In genomic region chr5:140455466-140455865, GRCm38 (mm10) we compare ENCODE assay signal across 32 mouse cellular contexts. TPM values are rescaled to one million over a fixed set of nuclear protein-coding genes. Genes with fewer than 3 reads are reported as not detected.
DNase-seq lines count a peak whose midpoint lies in the region; ATAC-seq and TF ChIP-seq lines count a peak whose summit lies in the region.
"Had no signal": no experiment of that assay in that cellular context is flagged by ENCODE, and none has a peak within 500 bp of the region (broad histone marks: within the 10 kb centered on the region; RNA-seq: fewer than 3 reads in every experiment).

No protein-coding gene starts in this region.

- 46% methylated on average over 2 of the region's 2 CpGs for WGBS in heart, postnatal 0 days
- WGBS in midbrain, embryonic 14.5 days, result 61% methylated on average over 2 of the region's 2 CpGs
- WGBS in midbrain, embryonic 16.5 days, result 56% methylated on average over 2 of the region's 2 CpGs

- no peak overlapping the region for H3K9ac ChIP-seq in heart, postnatal 0 days (replicated peaks; ENCODE audit: low read depth, low read length)
- H3K9ac ChIP-seq in midbrain, embryonic 14.5 days (replicated peaks; ENCODE audit: low read length), result no peak overlapping the region
- no peak overlapping the region for H3K9ac ChIP-seq in midbrain, embryonic 16.5 days (ENCODE audit: low read depth, low read length)
- H3K9ac ChIP-seq: embryonic facial prominence, embryonic 12.5 days; hindbrain, embryonic 12.5 days; limb, embryonic 13.5 days; neural tube, embryonic 13.5 days had no signal

- H3K36me3 ChIP-seq in heart, postnatal 0 days (replicated peaks; ENCODE audit: control insufficient read depth, insufficient read depth, low read length), result no peaks in the 10 kb centered on the region
- no peaks in the 10 kb centered on the region for H3K36me3 ChIP-seq in midbrain, embryonic 14.5 days (ENCODE audit: control insufficient read depth, insufficient read depth, low read length)
- H3K36me3 ChIP-seq in midbrain, embryonic 16.5 days (ENCODE audit: control insufficient read depth, insufficient read depth, low read length), result no peaks in the 10 kb centered on the region
- H3K36me3 ChIP-seq: embryonic facial prominence, embryonic 12.5 days; G1E; hindbrain, embryonic 12.5 days; limb, embryonic 13.5 days; neural tube, embryonic 13.5 days had no signal

- DNase-seq in cerebellum, postnatal 10 days, result peak; percentile 38 to 55
- DNase-seq in cerebellum, adult 9-10 months, result no peak
- peak; percentile 11 for DNase-seq in heart, postnatal 0 days (ENCODE audit: low spot score)
- DNase-seq in heart, postnatal 36 days, result no peak
- peak; percentile 39 for DNase-seq in midbrain, embryonic 14.5 days
- no peak for DNase-seq in layer of hippocampus, adult 8-10 months (ENCODE audit: low spot score in 2 of 2)
- DNase-seq: adrenal gland, adult 2 months; cerebellum, adult 8-10 months; embryo, embryonic 11 days; gastrocnemius, postnatal 10 days; kidney, postnatal 14 days; right cerebral cortex, postnatal 4 days; thymus, adult 18-20 months; thymus, postnatal 25 days had no signal

- no peaks in the 10 kb centered on the region for H3K4me1 ChIP-seq in heart, postnatal 0 days (ENCODE audit: control insufficient read depth, insufficient read depth)
- no peaks in the 10 kb centered on the region for H3K4me1 ChIP-seq in midbrain, embryonic 14.5 days (ENCODE audit: control insufficient read depth, insufficient read depth, low read length)
- H3K4me1 ChIP-seq in midbrain, embryonic 16.5 days (ENCODE audit: control insufficient read depth, insufficient read depth, low read length), result no peaks in the 10 kb centered on the region
- H3K4me1 ChIP-seq: embryonic facial prominence, embryonic 12.5 days; hindbrain, embryonic 12.5 days; limb, embryonic 13.5 days had no signal

- TF ChIP-seq EP300 in heart, postnatal 0 days (IDR thresholded peaks at IDR 0.05; ENCODE audit: low read depth), result no peak

- no peak overlapping the region for H3K27ac ChIP-seq in heart, postnatal 0 days (ENCODE audit: low read depth)
- no peak overlapping the region for H3K27ac ChIP-seq in midbrain, embryonic 14.5 days (replicated peaks; ENCODE audit: low read depth, low read length)
- no peak overlapping the region for H3K27ac ChIP-seq in midbrain, embryonic 16.5 days (ENCODE audit: low read length)
- H3K27ac ChIP-seq: embryonic facial prominence, embryonic 12.5 days; hindbrain, embryonic 12.5 days; limb, embryonic 13.5 days; neural tube, embryonic 13.5 days; stomach, postnatal 0 days had no signal

- intact Hi-C loops in heart, postnatal 36 days (cut with DNase I), result no loop called here

- H3K9me3 ChIP-seq in heart, postnatal 0 days (replicated peaks; ENCODE audit: control insufficient read depth, low read length), result no peaks in the 10 kb centered on the region
- no peaks in the 10 kb centered on the region for H3K9me3 ChIP-seq in midbrain, embryonic 14.5 days (ENCODE audit: control insufficient read depth, low read length)
- no peaks in the 10 kb centered on the region for H3K9me3 ChIP-seq in midbrain, embryonic 16.5 days (replicated peaks; ENCODE audit: control insufficient read depth, low read length, poor library complexity, severe bottlenecking)
- H3K9me3 ChIP-seq: embryonic facial prominence, embryonic 12.5 days; G1E; hindbrain, embryonic 12.5 days; limb, embryonic 13.5 days; neural tube, embryonic 13.5 days had no signal

- ATAC-seq in heart, postnatal 0 days (ENCODE audit: insufficient read depth, low read depth), result no peak
- no peak for ATAC-seq in midbrain, embryonic 14.5 days (ENCODE audit: low FRiP score, low TSS enrichment)
- ATAC-seq in midbrain, embryonic 16.5 days, result no peak
- ATAC-seq: forebrain, embryonic 16.5 days; intestine, postnatal 0 days; lung, postnatal 0 days had no signal

- H3K4me3 ChIP-seq in heart, postnatal 0 days (ENCODE audit: low read depth, low read length), result no peak overlapping the region
- no peak overlapping the region for H3K4me3 ChIP-seq in midbrain, embryonic 14.5 days (replicated peaks; ENCODE audit: low read depth, low read length)
- H3K4me3 ChIP-seq in midbrain, embryonic 16.5 days (ENCODE audit: low read depth, low read length), result no peak overlapping the region
- H3K4me3 ChIP-seq: embryonic facial prominence, embryonic 12.5 days; hindbrain, embryonic 12.5 days; limb, embryonic 13.5 days; neural tube, embryonic 13.5 days had no signal

- no peaks in the 10 kb centered on the region for H3K27me3 ChIP-seq in heart, postnatal 0 days (ENCODE audit: control insufficient read depth, insufficient read depth, low read length)
- H3K27me3 ChIP-seq in midbrain, embryonic 14.5 days (ENCODE audit: control insufficient read depth, insufficient read depth, low read length), result no peaks in the 10 kb centered on the region
- H3K27me3 ChIP-seq in midbrain, embryonic 16.5 days (ENCODE audit: control insufficient read depth, insufficient read depth, low read depth, low read length), result no peaks in the 10 kb centered on the region
- H3K27me3 ChIP-seq: embryonic facial prominence, embryonic 12.5 days; hindbrain, embryonic 12.5 days; limb, embryonic 13.5 days; neural tube, embryonic 13.5 days had no signal

- H3K4me2 ChIP-seq in heart, postnatal 0 days (ENCODE audit: low read depth, low read length), result no peak overlapping the region
- H3K4me2 ChIP-seq in midbrain, embryonic 14.5 days (ENCODE audit: low read length), result no peak overlapping the region
- no peak overlapping the region for H3K4me2 ChIP-seq in midbrain, embryonic 16.5 days (ENCODE audit: low read length)
- H3K4me2 ChIP-seq: embryonic facial prominence, embryonic 12.5 days; hindbrain, embryonic 12.5 days; limb, embryonic 13.5 days; liver, embryonic 11.5 days; neural tube, embryonic 13.5 days had no signal

- no peak for TF ChIP-seq CTCF in heart, postnatal 0 days (IDR thresholded peaks at IDR 0.05; ENCODE audit: low read depth)

RNA-seq across cellular contexts. Expression of gene Gm4869, which starts 10.0 kb away (rescaled TPM):
- not detected in 2 replicates for total RNA-seq in heart, postnatal 0 days (2014; rRNA removed; ENCODE audit: low replicate concordance)
- not detected in 2 replicates for polyA plus RNA-seq in heart, postnatal 0 days (2015; fragmentation: Nextera tagmentation; extraction: Ambion mirVana)
- total RNA-seq in heart, postnatal 36 days (2021), result not detected
- not detected in 2 replicates for polyA plus RNA-seq in midbrain, embryonic 14.5 days (2014; fragmentation: Nextera tagmentation; extraction: Ambion mirVana)
- polyA plus RNA-seq in midbrain, embryonic 16.5 days (2015; fragmentation: Nextera tagmentation; extraction: Ambion mirVana), result not detected in 2 replicates
- total RNA-seq in layer of hippocampus, adult 8-10 months (2022), result not detected
- total RNA-seq: G1E; gastrocnemius, postnatal 10 days; heart, postnatal 14 days; layer of hippocampus, postnatal 10 days; left cerebral cortex, adult 18-20 months; left cerebral cortex, postnatal 14 days had no signal
- polyA plus RNA-seq: forebrain, embryonic 16.5 days; G1E; gonadal fat pad, adult 2 months; hindbrain, embryonic 12.5 days; kidney, embryonic 14.5 days; limb, embryonic 13.5 days; liver, embryonic 11.5 days; liver, embryonic 16.5 days; lung, postnatal 0 days; neural tube, embryonic 13.5 days; stomach, postnatal 0 days had no signal

RNA-seq across cellular contexts. Expression of gene Eif3b, which starts 36.3 kb away (rescaled TPM):
- total RNA-seq in heart, postnatal 0 days (2014; rRNA removed; ENCODE audit: low replicate concordance), result 37.4 and 38.9 TPM in 2 replicates
- 36.6 and 40.0 TPM in 2 replicates for polyA plus RNA-seq in heart, postnatal 0 days (2015; fragmentation: Nextera tagmentation; extraction: Ambion mirVana)
- 10 to 100 TPM; 89.8 to 97.7 TPM for total RNA-seq in heart, postnatal 36 days (2021)
- 77.8 and 90.6 TPM in 2 replicates for polyA plus RNA-seq in midbrain, embryonic 14.5 days (2014; fragmentation: Nextera tagmentation; extraction: Ambion mirVana)
- 60.2 and 61.1 TPM in 2 replicates for polyA plus RNA-seq in midbrain, embryonic 16.5 days (2015; fragmentation: Nextera tagmentation; extraction: Ambion mirVana)
- total RNA-seq in layer of hippocampus, adult 8-10 months (2022), result 10 to 100 TPM; 84.4 to 88.2 (median 87.0) TPM

RNA-seq across cellular contexts. Expression of gene Chst12, which starts 49.9 kb away (rescaled TPM):
- total RNA-seq in heart, postnatal 0 days (2014; rRNA removed; ENCODE audit: low replicate concordance), result 4.1 and 4.7 TPM in 2 replicates
- 5.9 and 6.6 TPM in 2 replicates for polyA plus RNA-seq in heart, postnatal 0 days (2015; fragmentation: Nextera tagmentation; extraction: Ambion mirVana)
- 1 to 10 TPM; 5.5 to 6.7 TPM for total RNA-seq in heart, postnatal 36 days (2021)
- polyA plus RNA-seq in midbrain, embryonic 14.5 days (2014; fragmentation: Nextera tagmentation; extraction: Ambion mirVana), result 14.8 and 16.2 TPM in 2 replicates
- polyA plus RNA-seq in midbrain, embryonic 16.5 days (2015; fragmentation: Nextera tagmentation; extraction: Ambion mirVana), result 25.5 and 30.6 TPM in 2 replicates
- 10 to 100 TPM; 14.3 to 24.0 (median 18.8) TPM for total RNA-seq in layer of hippocampus, adult 8-10 months (2022)

Comparison
In these comparisons a context has a peak if more than half of its experiments do, and no peak if none do; other contexts are left out.
1. DNase-seq: peak in cerebellum, postnatal 10 days (2 of 2), heart, postnatal 0 days (single experiment) and midbrain, embryonic 14.5 days (single experiment); none in cerebellum, adult 9-10 months (single experiment), heart, postnatal 36 days (0 of 2) and layer of hippocampus, adult 8-10 months (0 of 2).